Mouse (Mus musculus) bone marrow macrophage, adult 2 months (primary cell): ENCODE measurements around the gene Trim41.

ENCODE experiments used
- CTCF ChIP-seq: IDR thresholded peaks from 2 replicates; pipeline ENCODE4 v1.5.1; 2012; ENCODE audit warnings: low read depth, mild to moderate bottlenecking, low read length, moderate library complexity
- POLR2A ChIP-seq: IDR thresholded peaks from 2 replicates; pipeline ENCODE4 v1.6.1; 2012; ENCODE audit warnings: mild to moderate bottlenecking, low read depth, low read length, borderline replicate concordance

- TF ChIP-seq POLR2A (no peak), CTCF (no peak)
These were observed 21.1 kb upstream of the Trim41 start for GRCm38 (mm10) chr11:48838181-48838797.
